Mouse (Mus musculus): ENCODE data around the gene Cd300lf. TPM values are rescaled to one million over a fixed set of nuclear protein-coding genes. Genes with fewer than 3 reads are reported as not detected.

Gene Cd300lf
- polyA plus RNA-seq, 1 experiment from 2014 or later = 0.85 TPM

DNA sequence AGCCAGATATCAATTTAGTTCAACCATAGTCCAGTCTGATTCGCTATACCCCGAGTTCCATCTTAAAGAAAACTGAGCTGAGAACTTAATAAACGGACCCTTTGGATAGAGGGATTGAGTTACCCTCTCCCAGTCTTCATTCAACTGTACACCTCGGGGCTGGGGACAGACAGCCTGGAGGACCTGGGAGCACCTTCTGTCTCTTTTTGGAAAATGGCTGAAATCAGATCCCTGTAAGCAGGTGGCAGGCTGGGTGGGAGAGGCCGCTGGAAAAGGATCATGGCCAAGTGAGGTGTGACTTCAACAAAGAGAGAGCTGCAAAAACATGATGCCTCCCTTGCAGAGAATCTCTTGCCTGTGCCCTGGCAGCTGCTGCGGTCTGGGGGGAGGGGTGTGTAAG lies 51.6 kb downstream of the Cd300lf start:
- ATAC-seq = no peak
- no peaks in the 10 kb centered on the region for H3K4me1 ChIP-seq (replicated peaks)

DNA sequence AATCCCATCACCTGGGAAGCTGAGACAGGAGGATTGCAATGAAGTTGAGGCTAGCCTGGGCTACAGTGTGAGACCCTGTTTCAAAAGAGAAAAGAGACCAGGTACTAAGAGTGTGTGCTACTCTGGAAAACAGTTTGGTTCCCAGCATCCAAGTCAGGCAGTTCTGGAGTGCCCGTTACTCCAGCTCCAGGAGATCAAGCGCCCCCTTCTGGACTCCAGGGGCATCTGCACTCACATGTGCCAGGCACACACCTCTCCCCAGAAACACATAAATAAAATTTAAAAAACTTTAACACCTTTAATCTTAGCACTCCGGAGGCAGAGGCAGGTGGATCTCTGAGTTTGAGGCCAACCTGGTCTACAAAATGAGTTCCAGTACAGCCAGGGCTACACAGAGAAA lies 52.4 kb downstream of the Cd300lf start:
- Histone ChIP-seq H3K27ac (no peak overlapping the region), H3K4me2 (replicated peaks) (no peak overlapping the region), H3K4me1 (replicated peaks) (no peaks in the 10 kb centered on the region), H3K36me3 (no peaks in the 10 kb centered on the region), H3K4me3 (replicated peaks) (no peak overlapping the region), H3K27me3 (replicated peaks) (0 out of 2 replicates have a peak, but pooled peaks cover 5% of the 10 kb centered on the region), H3K9me3 (no peaks in the 10 kb centered on the region), H3K9ac (no peak overlapping the region)
- WGBS = 65% methylated on average over 3 of the region's 3 CpGs
- no peak for ATAC-seq

More for the DNA sequence above, 51.6 kb downstream of the Cd300lf start:
- WGBS = 67% methylated on average over 6 of the region's 6 CpGs
- H3K9ac ChIP-seq = no peak overlapping the region
- H3K9me3 ChIP-seq = no peaks in the 10 kb centered on the region
- H3K27me3 ChIP-seq (replicated peaks) = 0 out of 2 replicates have a peak, but pooled peaks cover 5% of the 10 kb centered on the region
- H3K27ac ChIP-seq = no peak overlapping the region
- no peaks in the 10 kb centered on the region for H3K36me3 ChIP-seq
- H3K4me2 ChIP-seq (replicated peaks) = no peak overlapping the region
- H3K4me3 ChIP-seq (replicated peaks) = no peak overlapping the region

GRCm38 (mm10) chr11:115080886-115081285 lies 52.9 kb downstream of the Cd300lf start:
- no peak overlapping the region for H3K4me2 ChIP-seq (replicated peaks)
- no peaks in the 10 kb centered on the region for H3K9me3 ChIP-seq
- H3K27me3 ChIP-seq (replicated peaks) = 0 out of 2 replicates have a peak, but pooled peaks cover 5% of the 10 kb centered on the region
- no peak overlapping the region for H3K9ac ChIP-seq
- ATAC-seq = no peak
- H3K27ac ChIP-seq = no peak overlapping the region
- H3K4me3 ChIP-seq (replicated peaks) = no peak overlapping the region
- H3K4me1 ChIP-seq (replicated peaks) = no peaks in the 10 kb centered on the region
- H3K36me3 ChIP-seq = no peaks in the 10 kb centered on the region
- WGBS = 30% methylated on average over 13 of the region's 13 CpGs

DNA sequence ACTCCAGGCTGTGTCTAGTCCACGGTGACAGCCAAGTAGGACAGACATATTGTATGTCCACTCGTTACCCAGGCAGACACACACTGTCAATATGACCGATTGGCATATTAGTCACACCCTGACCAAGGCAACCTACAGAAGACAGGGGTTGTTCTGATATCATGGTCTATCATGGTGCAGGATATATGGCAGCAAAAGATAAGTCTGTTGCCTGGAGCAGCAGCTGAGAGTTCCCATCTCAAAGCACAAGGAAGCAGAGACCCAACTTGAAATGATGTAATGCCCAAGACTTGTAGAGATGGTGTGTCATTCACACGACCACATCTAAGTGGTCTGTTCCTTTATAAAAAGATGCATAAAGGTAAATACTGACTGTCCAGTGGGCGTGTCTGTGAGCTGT lies 55.1 kb downstream of the Cd300lf start:
- no peak overlapping the region for H3K9ac ChIP-seq
- no peak overlapping the region for H3K27ac ChIP-seq
- no peaks in the 10 kb centered on the region for H3K27me3 ChIP-seq (replicated peaks)
- WGBS = 85% methylated on average over 5 of the region's 5 CpGs
- no peak overlapping the region for H3K4me3 ChIP-seq (replicated peaks)
- no peak for ATAC-seq
- no peaks in the 10 kb centered on the region for H3K36me3 ChIP-seq
- no peak overlapping the region for H3K4me2 ChIP-seq (replicated peaks)
- no peaks in the 10 kb centered on the region for H3K9me3 ChIP-seq
- 0 out of 2 replicates have a peak, but pooled peaks cover 3% of the 10 kb centered on the region for H3K4me1 ChIP-seq (replicated peaks)

GRCm38 (mm10) chr11:115077436-115077835 lies 56.4 kb downstream of the Cd300lf start:
- Histone ChIP-seq H3K4me1 (replicated peaks) (0 out of 2 replicates have a peak, but pooled peaks cover 3% of the 10 kb centered on the region), H3K36me3 (no peaks in the 10 kb centered on the region), H3K9ac (no peak overlapping the region), H3K27me3 (replicated peaks) (no peaks in the 10 kb centered on the region), H3K4me2 (replicated peaks) (no peak overlapping the region), H3K27ac (no peak overlapping the region), H3K4me3 (replicated peaks) (no peak overlapping the region), H3K9me3 (no peaks in the 10 kb centered on the region)
- ATAC-seq = no peak
- 89% methylated on average over 1 of the region's 1 CpGs for WGBS

DNA sequence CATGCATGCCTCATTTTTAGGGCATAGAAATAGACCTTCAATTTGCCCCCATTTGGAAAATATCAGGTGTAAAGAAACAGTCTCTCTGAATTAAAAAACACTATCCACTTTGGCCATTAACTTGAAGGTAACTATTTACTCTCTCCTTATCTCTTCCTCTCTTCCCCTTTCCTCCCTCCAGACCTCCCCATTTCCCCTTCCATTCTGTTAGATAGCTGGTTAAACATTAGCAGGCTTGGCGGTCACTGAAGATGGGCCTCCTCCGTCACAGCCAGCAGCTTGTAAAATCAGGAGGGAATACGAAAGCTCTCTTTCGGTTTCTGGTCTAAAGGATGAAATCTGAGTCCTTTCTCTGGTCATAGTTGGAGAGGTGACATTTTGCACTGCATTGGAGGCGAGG lies 57.9 kb downstream of the Cd300lf start:
- Histone ChIP-seq H3K4me1 (replicated peaks) (peaks cover 16% of the 10 kb centered on the region), H3K9ac (no peak overlapping the region), H3K4me3 (replicated peaks) (no peak overlapping the region), H3K9me3 (no peaks in the 10 kb centered on the region), H3K4me2 (replicated peaks) (no peak overlapping the region; the same call in 1 of the 2 replicates), H3K36me3 (no peaks in the 10 kb centered on the region), H3K27ac (no peak overlapping the region), H3K27me3 (replicated peaks) (no peaks in the 10 kb centered on the region)
- peak; percentile 67 for ATAC-seq
- WGBS = 34% methylated on average over 5 of the region's 5 CpGs

DNA sequence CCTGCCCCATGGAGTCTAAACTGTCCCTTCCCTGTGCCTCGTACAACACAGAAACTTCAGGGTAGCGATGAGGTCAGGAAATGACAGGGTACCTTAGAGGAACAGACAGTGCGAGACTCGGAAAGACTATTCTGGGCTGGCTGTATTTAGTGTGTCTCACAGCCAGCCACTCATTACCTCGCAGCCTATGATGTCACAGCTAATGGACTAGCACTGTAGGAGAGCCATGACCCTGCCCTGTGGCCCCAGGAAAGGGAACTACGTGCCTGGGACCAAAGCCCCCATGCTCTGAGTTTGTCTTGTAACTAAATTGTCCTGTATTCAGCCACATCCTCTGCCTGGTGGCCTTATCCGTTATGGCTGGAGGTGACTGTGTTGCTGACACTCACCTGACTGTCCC lies 58.4 kb downstream of the Cd300lf start:
- H3K4me2 ChIP-seq (replicated peaks) = no peak overlapping the region
- H3K27ac ChIP-seq = no peak overlapping the region
- peak; percentile 27; the same call in 1 of the 2 replicates for ATAC-seq
- no peak overlapping the region for H3K4me3 ChIP-seq (replicated peaks)
- WGBS = 54% methylated on average over 7 of the region's 7 CpGs
- H3K27me3 ChIP-seq (replicated peaks) = no peaks in the 10 kb centered on the region
- H3K36me3 ChIP-seq = no peaks in the 10 kb centered on the region
- no peaks in the 10 kb centered on the region for H3K9me3 ChIP-seq
- H3K9ac ChIP-seq = no peak overlapping the region
- peaks cover 16% of the 10 kb centered on the region for H3K4me1 ChIP-seq (replicated peaks)

GRCm38 (mm10) chr11:115073002-115073401 lies 60.8 kb downstream of the Cd300lf start:
- no peaks in the 10 kb centered on the region for H3K9me3 ChIP-seq
- no peaks in the 10 kb centered on the region for H3K36me3 ChIP-seq
- H3K9ac ChIP-seq = no peak overlapping the region
- no peak for ATAC-seq
- H3K4me3 ChIP-seq (replicated peaks) = no peak overlapping the region
- peaks cover 16% of the 10 kb centered on the region for H3K4me1 ChIP-seq (replicated peaks)
- 78% methylated on average over 5 of the region's 5 CpGs for WGBS
- no peak overlapping the region for H3K4me2 ChIP-seq (replicated peaks)
- no peaks in the 10 kb centered on the region for H3K27me3 ChIP-seq (replicated peaks)
- no peak overlapping the region for H3K27ac ChIP-seq

GRCm38 (mm10) chr11:115071631-115072294 lies 62.0 kb downstream of the Cd300lf start:
- H3K4me1 ChIP-seq (replicated peaks) = peaks cover 16% of the 10 kb centered on the region
- no peaks in the 10 kb centered on the region for H3K9me3 ChIP-seq
- H3K9ac ChIP-seq = no peak overlapping the region; the same call in 1 of the 2 replicates
- H3K27ac ChIP-seq = peak overlapping the region; percentile 54
- H3K4me2 ChIP-seq (replicated peaks) = peak overlapping the region; percentile 46
- H3K27me3 ChIP-seq (replicated peaks) = no peaks in the 10 kb centered on the region
- 11% methylated on average over 14 of the region's 14 CpGs for WGBS
- no peak overlapping the region for H3K4me3 ChIP-seq (replicated peaks)
- no peaks in the 10 kb centered on the region for H3K36me3 ChIP-seq
- peak; percentile 46; the same call in 1 of the 2 replicates for ATAC-seq

GRCm38 (mm10) chr11:115071015-115071551 lies 62.7 kb downstream of the Cd300lf start:
- 12% methylated on average over 9 of the region's 9 CpGs for WGBS
- Histone ChIP-seq H3K4me1 (replicated peaks) (peaks cover 16% of the 10 kb centered on the region), H3K9me3 (no peaks in the 10 kb centered on the region), H3K27me3 (replicated peaks) (no peaks in the 10 kb centered on the region), H3K4me2 (replicated peaks) (peak overlapping the region; percentile 46), H3K9ac (no peak overlapping the region; the same call in 1 of the 2 replicates), H3K4me3 (replicated peaks) (no peak overlapping the region), H3K27ac (0 out of 2 replicates have a peak overlapping the region, but pooled peaks have one; percentile 54), H3K36me3 (no peaks in the 10 kb centered on the region)
- ATAC-seq = no peak

- ATAC-seq = no peak
- Histone ChIP-seq H3K4me1 (replicated peaks) (peaks cover 9% of the 10 kb centered on the region), H3K9me3 (no peaks in the 10 kb centered on the region), H3K4me2 (replicated peaks) (no peak overlapping the region), H3K36me3 (no peaks in the 10 kb centered on the region), H3K4me3 (replicated peaks) (no peak overlapping the region), H3K27ac (no peak overlapping the region), H3K27me3 (replicated peaks) (no peaks in the 10 kb centered on the region), H3K9ac (no peak overlapping the region)
- WGBS = 60% methylated on average over 6 of the region's 6 CpGs
Measured at GRCm38 (mm10) chr11:115066768-115067167, 67.0 kb downstream of the Cd300lf start.

Measured in intestine, embryonic 15.5 days (tissue).